Mouse (Mus musculus) embryonic facial prominence, embryonic 12.5 days (tissue): ENCODE results near the gene Rps19. TPM values are rescaled to one million over a fixed set of nuclear protein-coding genes. Genes with fewer than 3 reads are reported as not detected.

Experiments used
- ATAC-seq: fragments of 200-750 bp; cut with Nextera tagmentation; 2 replicates; pipeline ENCODE4 v1.8.0; 2017; ENCODE audit not compliant: insufficient number of reproducible peaks, insufficient read depth, low FRiP score, low TSS enrichment
- H3K27ac ChIP-seq: fragments of 300-500 bp; sonication (generic); 2 replicates; pipeline ENCODE4 v1.5.1; 2016; ENCODE audit warnings: mild to moderate bottlenecking
- H3K27me3 ChIP-seq: fragments of 300-500 bp; sonication (generic); 2 replicates; pipeline ENCODE4 v1.6.1; 2016; ENCODE audit warnings: mild to moderate bottlenecking, moderate library complexity
- H3K36me3 ChIP-seq: fragments of 300-500 bp; sonication (generic); 2 replicates; pipeline ENCODE4 v1.6.1; 2016; ENCODE audit warnings: mild to moderate bottlenecking
- H3K4me1 ChIP-seq: fragments of 300-500 bp; sonication (generic); 2 replicates; pipeline ENCODE4 v1.6.1; 2016
- H3K4me2 ChIP-seq: fragments of 300-500 bp; sonication (generic); replicated peaks from 2 replicates; pipeline ENCODE4 v1.6.1; 2016; ENCODE audit warnings: mild to moderate bottlenecking, moderate library complexity
- H3K4me3 ChIP-seq: fragments of 300-500 bp; sonication (generic); 2 replicates; pipeline ENCODE4 v1.5.1; 2016; ENCODE audit warnings: mild to moderate bottlenecking
- H3K9ac ChIP-seq: fragments of 300-500 bp; sonication (generic); 2 replicates; pipeline ENCODE4 v1.6.1; 2016; ENCODE audit warnings: mild to moderate bottlenecking, moderate library complexity
- H3K9me3 ChIP-seq: fragments of 300-500 bp; sonication (generic); 2 replicates; pipeline ENCODE4 v1.6.1; 2016; ENCODE audit warnings: mild to moderate bottlenecking, moderate library complexity
- WGBS: fragments of 180-500 bp; shearing (Covaris S2); methylation state at CpG from one replicate; pipeline ENCODE4 v1.1.7; 2016; 5-methylcytosine and 5-hydroxymethylcytosine counted together
- polyA plus RNA-seq: library from polyadenylated mRNA; unstranded; fragments of >200 nt; fragmentation: Nextera tagmentation; extraction: Ambion mirVana; gene quantifications from 2 replicates; pipeline ENCODE4 v1.2.1, GENCODE M21; 2016

Rps19 gene
- polyA plus RNA-seq, 1 experiment from 2014 or later = 2,196 TPM

DNA sequence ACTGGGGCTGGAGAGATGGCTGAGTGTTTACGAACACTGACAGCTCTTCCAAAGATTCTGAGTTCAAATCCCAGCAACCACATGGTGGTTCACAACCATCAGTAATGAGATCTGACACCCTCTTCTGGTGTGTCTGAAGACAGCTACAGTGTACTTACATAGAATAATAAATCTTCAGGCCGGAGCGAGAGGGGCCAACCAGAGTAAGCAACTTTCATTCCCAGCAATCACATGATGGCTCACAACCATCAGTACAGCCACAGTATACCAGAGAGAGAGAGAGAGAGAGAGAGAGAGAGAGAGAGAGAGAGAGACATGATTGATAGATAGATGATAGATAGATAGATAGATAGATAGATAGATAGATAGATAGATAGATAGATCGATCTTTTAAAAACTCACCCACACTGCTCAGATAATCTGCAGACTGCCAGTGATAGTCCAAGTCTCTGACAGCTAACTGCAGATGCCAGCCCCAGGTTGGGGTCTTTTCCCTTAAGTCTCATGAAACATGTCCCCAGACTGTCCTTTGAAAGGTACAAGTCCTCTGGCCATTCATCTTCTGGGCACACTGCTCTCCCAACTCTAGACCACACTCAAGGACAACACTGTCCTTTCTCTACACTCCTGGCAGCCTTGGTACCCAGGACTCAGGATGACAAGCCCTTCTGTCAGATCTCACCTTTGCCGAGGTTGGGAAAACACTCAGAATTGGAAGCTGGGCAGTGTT, 32.4 kb upstream of the Rps19 start:
- 84% methylated on average over 5 of the region's 5 CpGs for WGBS
- Histone ChIP-seq H3K4me2 (no peak overlapping the region), H3K4me1 (peaks cover 11% of the 10 kb centered on the region; the same call in 1 of the 2 replicates), H3K4me3 (no peak overlapping the region), H3K27ac (no peak overlapping the region), H3K9me3 (no peaks in the 10 kb centered on the region), H3K9ac (no peak overlapping the region), H3K36me3 (no peaks in the 10 kb centered on the region), H3K27me3 (no peaks in the 10 kb centered on the region)
- no peak for ATAC-seq

DNA sequence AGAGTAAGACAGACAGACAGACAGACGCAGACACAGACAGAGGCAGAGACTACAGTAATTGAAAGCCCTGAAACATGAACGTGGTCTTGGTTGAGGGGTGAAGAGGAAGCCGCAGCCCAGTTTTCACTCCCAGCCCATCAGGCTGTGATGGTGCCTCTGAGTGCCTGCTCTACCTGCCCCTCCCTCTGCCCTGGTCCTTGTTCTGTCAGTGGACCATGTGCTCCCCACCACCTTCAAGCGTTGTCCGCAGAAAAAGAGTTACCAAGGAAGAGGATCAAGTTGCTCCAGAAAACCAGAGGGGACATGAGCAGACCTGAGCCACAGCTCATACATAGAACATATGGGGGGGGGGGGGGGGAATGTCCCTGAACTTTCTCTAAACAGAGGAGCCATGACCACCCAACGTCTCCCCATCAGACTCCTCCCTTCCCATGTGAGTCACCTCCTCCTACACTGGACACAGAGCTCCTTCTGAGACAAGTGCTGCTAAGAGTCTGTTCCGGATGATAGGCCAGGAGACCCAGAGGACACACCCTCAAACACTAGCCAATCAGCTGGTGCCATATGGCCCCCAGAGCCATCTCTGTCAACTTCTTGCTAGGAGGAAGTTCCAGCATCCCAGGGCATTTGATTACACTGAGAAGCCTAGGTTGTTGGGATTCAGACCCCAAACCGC, 31.5 kb upstream of the Rps19 start:
- WGBS = 78% methylated on average over 8 of the region's 8 CpGs
- 0 out of 2 replicates have a peak overlapping the region, but pooled peaks have one; percentile 0 for H3K27ac ChIP-seq
- no peak for ATAC-seq

DNA sequence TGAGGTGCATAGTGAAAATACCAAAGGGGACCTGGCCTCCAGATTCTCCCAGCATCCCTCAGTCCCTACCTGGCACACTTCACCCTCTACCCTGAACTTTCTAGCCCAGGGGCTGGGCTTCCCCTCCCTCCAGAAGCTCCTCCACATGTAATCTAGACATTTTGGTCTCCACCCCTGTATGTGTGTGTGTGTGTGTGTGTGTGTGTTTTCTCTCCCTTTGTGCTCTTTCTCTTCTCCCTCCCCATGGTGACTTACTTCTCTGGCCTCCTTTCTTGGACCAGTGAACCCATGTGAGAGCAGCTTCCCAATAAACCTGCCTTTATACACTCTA, 31.0 kb upstream of the Rps19 start:
- Histone ChIP-seq H3K27ac (no peak overlapping the region), H3K4me1 (peaks cover 13% of the 10 kb centered on the region; the same call in 1 of the 2 replicates), H3K36me3 (no peaks in the 10 kb centered on the region), H3K9ac (no peak overlapping the region), H3K9me3 (no peaks in the 10 kb centered on the region), H3K27me3 (no peaks in the 10 kb centered on the region), H3K4me2 (no peak overlapping the region), H3K4me3 (no peak overlapping the region)
- no peak for ATAC-seq

More for the DNA sequence above, 31.5 kb upstream of the Rps19 start:
- no peaks in the 10 kb centered on the region for H3K9me3 ChIP-seq
- H3K36me3 ChIP-seq = no peaks in the 10 kb centered on the region
- H3K27me3 ChIP-seq = no peaks in the 10 kb centered on the region
- no peak overlapping the region for H3K4me3 ChIP-seq
- peaks cover 13% of the 10 kb centered on the region; the same call in 1 of the 2 replicates for H3K4me1 ChIP-seq
- H3K4me2 ChIP-seq = no peak overlapping the region
- no peak overlapping the region for H3K9ac ChIP-seq

DNA sequence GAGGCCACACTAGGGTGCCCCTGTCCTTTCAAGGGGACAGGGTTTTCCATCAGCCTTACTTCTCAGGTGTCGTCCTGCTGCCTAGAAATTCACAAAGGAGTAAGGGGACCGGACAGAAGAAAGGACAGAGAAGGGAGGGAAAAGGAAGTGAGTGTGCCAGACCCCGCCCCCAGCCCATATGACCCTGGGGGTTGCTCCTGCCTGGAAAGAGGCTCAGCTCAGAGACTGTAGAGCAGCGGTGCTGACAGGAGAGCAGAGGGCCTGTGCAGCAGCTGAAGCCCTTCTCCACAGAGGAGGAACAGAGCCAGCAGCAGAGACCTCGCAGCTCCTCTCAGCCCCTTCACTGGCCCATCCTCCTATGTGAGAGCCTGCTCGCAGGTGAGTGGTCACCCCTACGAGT, 30.5 kb upstream of the Rps19 start:
- WGBS = 20% methylated on average over 7 of the region's 7 CpGs
- Histone ChIP-seq H3K4me2 (no peak overlapping the region), H3K9ac (peak overlapping the region; percentile 36; the same call in 1 of the 2 replicates), H3K27me3 (no peaks in the 10 kb centered on the region), H3K36me3 (no peaks in the 10 kb centered on the region), H3K9me3 (no peaks in the 10 kb centered on the region), H3K4me1 (peaks cover 13% of the 10 kb centered on the region; the same call in 1 of the 2 replicates), H3K27ac (no peak overlapping the region), H3K4me3 (no peak overlapping the region)
- no peak for ATAC-seq

DNA sequence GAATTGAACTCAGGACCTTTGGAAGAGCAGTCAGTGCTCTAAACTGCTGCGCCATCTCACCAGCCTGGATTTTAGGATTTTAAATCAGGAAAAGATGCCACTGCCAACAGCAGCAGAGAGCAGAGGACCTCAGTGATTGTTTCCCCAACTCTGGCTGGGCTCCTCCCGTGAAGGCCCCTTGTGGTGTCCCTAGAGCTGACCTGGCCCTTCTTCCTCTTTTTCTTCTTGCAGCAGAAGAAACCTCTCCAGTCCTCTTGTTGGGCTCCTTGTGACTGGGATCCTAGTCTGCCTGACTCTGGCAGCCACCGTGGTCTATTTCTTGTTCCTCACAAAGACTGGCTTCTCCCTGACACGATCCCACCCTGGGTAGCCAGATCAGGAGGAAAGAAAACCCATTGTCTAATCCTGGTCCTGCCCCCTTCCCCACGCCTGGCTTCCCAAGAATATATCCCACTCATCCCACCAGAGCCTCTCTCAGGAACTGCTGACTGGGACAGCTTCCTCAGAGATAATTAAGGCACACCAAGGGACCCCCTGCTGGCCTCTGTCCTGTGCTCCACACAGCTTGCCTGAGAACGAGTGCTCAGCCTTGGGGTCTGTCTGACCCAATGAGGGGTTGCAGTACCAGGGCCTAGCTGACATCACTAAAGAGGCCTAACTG, 27.6 kb upstream of the Rps19 start:
- H3K4me1 ChIP-seq = peaks cover 10% of the 10 kb centered on the region; the same call in 1 of the 2 replicates
- H3K27me3 ChIP-seq = no peaks in the 10 kb centered on the region
- H3K36me3 ChIP-seq = no peaks in the 10 kb centered on the region
- 36% methylated on average over 6 of the region's 6 CpGs for WGBS
- no peak overlapping the region for H3K4me2 ChIP-seq
- H3K4me3 ChIP-seq = no peak overlapping the region
- no peak for ATAC-seq
- no peaks in the 10 kb centered on the region for H3K9me3 ChIP-seq
- H3K9ac ChIP-seq = no peak overlapping the region
- no peak overlapping the region for H3K27ac ChIP-seq

DNA sequence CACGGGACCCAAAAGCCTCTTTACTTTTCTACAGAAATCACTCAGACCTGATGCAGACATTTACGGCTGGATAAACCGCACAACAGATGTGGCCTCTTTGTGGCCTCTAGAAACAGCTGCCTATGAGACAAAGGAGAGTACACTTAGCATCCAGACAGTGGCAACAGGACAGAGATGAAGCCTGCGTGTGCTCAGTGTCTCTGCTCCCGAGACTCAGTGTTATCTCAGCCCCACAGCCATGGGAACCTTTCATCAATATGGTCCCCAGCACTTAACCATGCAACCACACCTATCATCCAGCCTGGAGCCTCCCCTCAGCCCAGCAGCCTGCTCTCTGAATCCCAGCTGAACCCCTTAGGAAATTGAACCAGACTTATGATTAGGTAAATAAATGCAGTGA, 24.9 kb upstream of the Rps19 start:
- no peak overlapping the region for H3K4me2 ChIP-seq
- 0 out of 2 replicates have a peak, but pooled peaks cover 3% of the 10 kb centered on the region for H3K4me1 ChIP-seq
- ATAC-seq = no peak
- no peak overlapping the region for H3K9ac ChIP-seq
- no peaks in the 10 kb centered on the region for H3K27me3 ChIP-seq
- H3K9me3 ChIP-seq = no peaks in the 10 kb centered on the region
- H3K27ac ChIP-seq = no peak overlapping the region
- 79% methylated on average over 5 of the region's 5 CpGs for WGBS
- no peak overlapping the region for H3K4me3 ChIP-seq
- no peaks in the 10 kb centered on the region for H3K36me3 ChIP-seq

DNA sequence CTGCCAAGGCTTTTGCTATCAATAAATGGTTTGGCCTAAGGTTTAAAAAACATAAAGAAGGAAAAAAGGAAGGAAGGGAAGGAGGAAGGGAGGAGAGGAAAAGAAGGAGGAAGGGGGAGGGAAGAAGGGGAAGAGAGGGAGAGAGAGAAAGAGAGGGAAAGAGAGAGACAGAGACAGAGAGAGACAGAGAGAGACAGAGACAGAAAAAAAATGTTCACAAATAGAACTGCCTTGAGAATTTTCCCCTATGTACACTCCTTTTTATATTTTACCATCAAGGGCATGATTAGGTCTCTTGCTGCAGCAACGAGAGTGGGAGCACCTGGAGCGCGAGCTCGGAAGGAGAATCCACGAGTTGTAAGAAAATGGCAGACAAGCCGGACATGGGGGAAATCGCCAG, 22.3 kb upstream of the Rps19 start, which contains the start of gene Gm9844:
TSS of gene Gm9844 (plus strand) at position 301 of the 400 bp plus-strand sequence.
- Histone ChIP-seq H3K36me3 (no peaks in the 10 kb centered on the region), H3K9ac (no peak within 1 kb of the TSS), H3K4me2 (no peak within 1 kb of the TSS), H3K27ac (no peak within 1 kb of the TSS), H3K4me3 (no peak within 1 kb of the TSS), H3K9me3 (no peaks in the 10 kb centered on the region), H3K27me3 (0 out of 2 replicates have a peak, but pooled peaks cover 4% of the 10 kb centered on the region), H3K4me1 (0 out of 2 replicates have a peak, but pooled peaks cover 1% of the 10 kb centered on the region)
- 91% methylated on average over 7 of the region's 7 CpGs for WGBS
- ATAC-seq = no peak

DNA sequence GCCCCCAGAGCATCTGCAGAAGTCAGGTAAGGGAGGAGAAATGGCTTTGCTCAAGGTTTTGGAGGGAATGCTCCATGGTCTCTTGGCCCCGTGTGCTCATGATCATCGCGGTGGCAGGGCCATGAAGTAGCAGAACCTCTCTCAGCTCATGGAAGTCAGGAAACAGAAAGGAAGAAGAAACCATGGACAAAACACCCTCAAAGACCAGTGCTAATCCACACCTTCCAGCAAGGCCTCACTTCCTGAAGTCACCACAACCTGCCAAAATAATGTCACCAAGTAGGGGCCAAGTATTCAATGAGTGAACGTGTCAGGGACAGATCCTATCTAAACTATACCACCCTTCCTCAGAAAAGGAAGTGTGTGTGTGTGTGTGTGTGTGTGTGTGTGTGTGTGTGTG, 21.3 kb upstream of the Rps19 start:
- H3K27me3 ChIP-seq = 0 out of 2 replicates have a peak, but pooled peaks cover 4% of the 10 kb centered on the region
- no peak overlapping the region for H3K27ac ChIP-seq
- no peaks in the 10 kb centered on the region for H3K4me1 ChIP-seq
- H3K4me3 ChIP-seq = no peak overlapping the region
- 91% methylated on average over 4 of the region's 4 CpGs for WGBS
- no peak overlapping the region for H3K9ac ChIP-seq
- no peaks in the 10 kb centered on the region for H3K9me3 ChIP-seq
- no peak for ATAC-seq
- no peak overlapping the region for H3K4me2 ChIP-seq
- no peaks in the 10 kb centered on the region for H3K36me3 ChIP-seq

DNA sequence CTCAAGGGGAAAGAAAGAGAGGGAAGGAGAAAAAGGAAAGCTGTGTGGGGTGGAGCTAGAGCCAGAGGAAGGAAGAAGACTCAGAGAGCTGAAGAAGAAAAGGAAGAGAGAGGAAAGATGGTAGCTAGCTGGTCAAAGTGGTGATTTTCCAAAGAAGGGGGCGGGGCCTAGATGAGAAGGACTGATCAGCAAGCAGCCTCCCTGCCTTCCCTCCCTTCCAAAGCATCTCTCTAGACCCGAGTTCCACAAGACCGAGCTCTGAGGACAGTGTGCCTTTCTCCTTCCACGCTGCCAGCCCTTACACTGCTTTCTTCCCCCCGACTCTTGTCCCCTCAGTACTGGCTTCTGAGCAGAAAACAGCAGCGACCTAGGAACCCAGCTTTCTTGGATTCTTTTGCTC, 20.0 kb upstream of the Rps19 start:
- Histone ChIP-seq H3K4me1 (no peaks in the 10 kb centered on the region), H3K36me3 (no peaks in the 10 kb centered on the region), H3K9ac (no peak overlapping the region), H3K27me3 (0 out of 2 replicates have a peak, but pooled peaks cover 4% of the 10 kb centered on the region), H3K9me3 (no peaks in the 10 kb centered on the region), H3K4me2 (no peak overlapping the region), H3K27ac (no peak overlapping the region), H3K4me3 (no peak overlapping the region)
- ATAC-seq = no peak
- WGBS = 42% methylated on average over 4 of the region's 6 CpGs

DNA sequence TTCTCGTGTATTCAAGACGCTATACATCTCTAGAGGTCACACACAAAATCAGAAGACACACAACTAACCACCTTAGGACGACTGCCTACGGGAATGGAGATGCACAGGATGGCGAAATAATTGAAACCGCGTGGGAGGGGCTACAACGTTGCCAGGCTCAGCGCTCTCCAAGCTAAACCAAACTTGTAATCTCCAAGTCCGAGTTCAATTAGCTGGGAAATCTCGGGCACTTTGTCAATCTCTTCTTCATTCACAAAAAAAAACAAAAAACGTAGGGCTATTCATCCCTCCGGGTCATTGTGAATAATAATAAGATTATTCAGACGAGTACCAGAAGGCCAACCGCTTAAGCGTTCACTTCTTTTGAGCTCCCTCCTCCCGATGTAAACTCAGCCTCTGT, 15.1 kb upstream of the Rps19 start:
- Histone ChIP-seq H3K36me3 (no peaks in the 10 kb centered on the region), H3K4me3 (no peak overlapping the region), H3K27me3 (peaks cover 13% of the 10 kb centered on the region; the same call in 1 of the 2 replicates), H3K4me2 (no peak overlapping the region), H3K9me3 (peaks cover 5% of the 10 kb centered on the region), H3K4me1 (no peaks in the 10 kb centered on the region), H3K27ac (no peak overlapping the region), H3K9ac (no peak overlapping the region)
- WGBS = 65% methylated on average over 17 of the region's 17 CpGs
- ATAC-seq = no peak

DNA sequence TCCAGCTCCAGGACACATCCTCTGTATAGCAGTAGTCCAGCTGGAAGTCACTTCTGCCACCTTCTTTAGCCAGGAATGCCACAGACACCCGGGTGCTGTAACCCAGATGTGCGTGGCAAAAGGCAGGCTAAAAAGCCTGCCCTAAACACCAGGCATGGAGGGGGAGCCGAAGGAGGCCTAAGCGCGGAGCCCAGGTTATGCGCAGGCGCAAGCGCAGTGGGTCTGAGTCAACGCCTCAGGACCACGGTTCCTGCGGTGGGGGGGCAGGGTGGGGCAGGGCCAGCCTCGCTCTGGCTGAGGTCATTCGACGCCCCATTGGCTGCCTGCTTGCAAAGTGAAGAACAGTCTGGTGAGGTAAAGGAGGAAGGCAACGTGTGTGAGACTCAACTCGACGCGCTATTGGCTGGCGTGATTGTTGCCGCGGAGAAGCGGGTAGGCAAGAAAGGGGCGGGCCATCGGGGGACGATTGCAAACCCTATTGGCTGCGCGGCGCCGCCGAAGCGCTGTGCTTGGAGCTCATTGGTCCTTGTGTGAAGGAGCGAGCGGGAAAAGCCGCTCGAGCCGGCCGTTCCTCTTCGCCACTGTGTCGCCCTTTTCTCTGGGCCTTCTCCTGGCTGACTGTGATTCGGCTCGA, 14.5 kb upstream of the Rps19 start, which contains the start of the genes Lypd4 and Dmrtc2:
TSS of gene Lypd4 (minus strand) at position 410 of the 634 bp plus-strand sequence.
TSS of gene Dmrtc2 (plus strand) at position 526 of the 634 bp plus-strand sequence.
- H3K4me2 ChIP-seq = no peak within 1 kb of the TSS
- 53% methylated on average over 41 of the region's 41 CpGs for WGBS

More for the DNA sequence above, 14.5 kb upstream of the Rps19 start, which contains the start of the genes Lypd4 and Dmrtc2:
- ATAC-seq = no peak
- Histone ChIP-seq H3K9ac (no peak within 1 kb of the TSS), H3K27me3 (peaks cover 13% of the 10 kb centered on the region; the same call in 1 of the 2 replicates), H3K36me3 (no peaks in the 10 kb centered on the region), H3K4me3 (no peak within 1 kb of the TSS), H3K9me3 (peaks cover 5% of the 10 kb centered on the region), H3K27ac (no peak within 1 kb of the TSS), H3K4me1 (no peaks in the 10 kb centered on the region)
